Mouse (Mus musculus) liver, embryonic 16.5 days (tissue): ENCODE measurements around the gene Pcid2. TPM values are rescaled to one million over a fixed set of nuclear protein-coding genes. Genes with fewer than 3 reads are reported as not detected.
"Not testable (repeated sequence)": the region's sequence is repeated elsewhere in the genome, so short reads cannot be mapped to it uniquely, and the experiment has no call there.

ENCODE experiments used
- ATAC-seq: fragments of 200-750 bp; cut with Nextera tagmentation; 2 replicates; pipeline ENCODE4 v1.8.0; 2017; ENCODE audit warnings: low read depth, mild to moderate bottlenecking, moderate number of reproducible peaks, moderate library complexity
- H3K27ac ChIP-seq: fragments of 300-500 bp; sonication (generic); 2 replicates; pipeline ENCODE4 v1.5.1; 2014; ENCODE audit warnings: mild to moderate bottlenecking, low read length
- H3K27me3 ChIP-seq: fragments of 300-500 bp; sonication (generic); 2 replicates; pipeline ENCODE4 v1.6.1; 2014; ENCODE audit warnings: low read depth, low read length, mixed read lengths; ENCODE audit not compliant: control insufficient read depth, insufficient read depth
- H3K36me3 ChIP-seq: fragments of 300-500 bp; sonication (generic); 2 replicates; pipeline ENCODE4 v1.6.1; 2014; ENCODE audit warnings: mild to moderate bottlenecking; ENCODE audit not compliant: control insufficient read depth, insufficient read depth
- H3K4me1 ChIP-seq: fragments of 300-500 bp; sonication (generic); 2 replicates; pipeline ENCODE4 v1.6.1; 2014; ENCODE audit warnings: low read depth, low read length, mixed read lengths; ENCODE audit not compliant: control insufficient read depth
- H3K4me2 ChIP-seq: fragments of 300-500 bp; sonication (generic); 2 replicates; pipeline ENCODE4 v1.6.1; 2014; ENCODE audit warnings: low read depth, low read length, mixed read lengths
- H3K4me3 ChIP-seq: fragments of 300-500 bp; sonication (generic); 2 replicates; pipeline ENCODE4 v1.5.1; 2014; ENCODE audit warnings: low read depth, mild to moderate bottlenecking, low read length
- H3K9ac ChIP-seq: fragments of 300-500 bp; sonication (generic); 2 replicates; pipeline ENCODE4 v1.6.1; 2014; ENCODE audit warnings: low read depth, low read length
- H3K9me3 ChIP-seq: fragments of 300-500 bp; sonication (generic); replicated peaks from 2 replicates; pipeline ENCODE4 v1.6.1; 2016; ENCODE audit warnings: low read length; ENCODE audit not compliant: control insufficient read depth
- WGBS: fragments of 180-500 bp; shearing (Covaris S2); extraction: QIAGEN DNeasy Blood & Tissue Kit; methylation state at CpG from one replicate; pipeline ENCODE4 v1.1.7; 2014; ENCODE audit not compliant: insufficient replicate concordance; 5-methylcytosine and 5-hydroxymethylcytosine counted together
- polyA plus RNA-seq: library from polyadenylated mRNA; unstranded; fragments of >200 nt; fragmentation: Nextera tagmentation; extraction: Ambion mirVana; gene quantifications from 2 replicates; pipeline ENCODE4 v1.2.1, GENCODE M21; 2015

The Pcid2 gene
- polyA plus RNA-seq, 1 experiment from 2014 or later, result 14.3 TPM

DNA sequence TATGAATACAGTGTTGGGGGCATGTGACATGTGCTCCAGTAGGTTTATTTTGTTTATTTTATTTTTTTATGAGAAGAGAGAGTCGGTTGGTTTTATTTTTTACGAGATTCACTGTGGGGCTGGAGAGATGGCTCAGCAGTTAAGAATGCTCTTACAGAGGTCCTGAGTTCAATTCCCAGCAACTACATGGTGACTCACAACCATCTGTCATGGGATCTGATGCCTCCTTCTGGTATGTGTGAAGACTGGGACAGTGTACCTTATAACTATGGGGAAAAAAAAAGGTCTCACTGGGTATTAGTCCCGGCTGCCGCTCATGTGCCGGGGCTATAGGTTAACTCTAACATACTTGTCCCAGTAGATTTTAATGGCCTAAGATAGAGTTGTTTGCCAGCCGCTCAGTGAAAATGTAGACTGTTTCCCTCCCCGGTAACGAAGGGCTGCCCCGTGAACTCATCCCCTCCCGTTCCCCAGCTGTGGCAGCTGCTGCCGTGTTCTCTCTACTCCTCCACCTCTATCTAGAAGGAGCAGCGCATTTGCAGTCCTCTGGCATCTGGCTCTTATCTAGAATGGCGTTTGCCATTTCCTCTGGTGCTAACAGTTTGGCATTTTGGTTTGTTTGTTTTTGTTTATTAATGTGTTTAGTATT lies 2.9 kb upstream of the Pcid2 start:
- H3K27ac ChIP-seq, result peak overlapping the region; percentile 98
- H3K9ac ChIP-seq, result peak overlapping the region; percentile 99
- ATAC-seq, result peak; percentile 35
- peaks cover 47% of the 10 kb centered on the region for H3K4me1 ChIP-seq
- peaks cover 6% of the 10 kb centered on the region for H3K36me3 ChIP-seq
- H3K27me3 ChIP-seq, result no peaks in the 10 kb centered on the region
- 33% methylated on average over 13 of the region's 13 CpGs for WGBS
- H3K4me2 ChIP-seq, result peak overlapping the region; percentile 71
- H3K4me3 ChIP-seq, result peak overlapping the region; percentile 98
- no peaks in the 10 kb centered on the region for H3K9me3 ChIP-seq

DNA sequence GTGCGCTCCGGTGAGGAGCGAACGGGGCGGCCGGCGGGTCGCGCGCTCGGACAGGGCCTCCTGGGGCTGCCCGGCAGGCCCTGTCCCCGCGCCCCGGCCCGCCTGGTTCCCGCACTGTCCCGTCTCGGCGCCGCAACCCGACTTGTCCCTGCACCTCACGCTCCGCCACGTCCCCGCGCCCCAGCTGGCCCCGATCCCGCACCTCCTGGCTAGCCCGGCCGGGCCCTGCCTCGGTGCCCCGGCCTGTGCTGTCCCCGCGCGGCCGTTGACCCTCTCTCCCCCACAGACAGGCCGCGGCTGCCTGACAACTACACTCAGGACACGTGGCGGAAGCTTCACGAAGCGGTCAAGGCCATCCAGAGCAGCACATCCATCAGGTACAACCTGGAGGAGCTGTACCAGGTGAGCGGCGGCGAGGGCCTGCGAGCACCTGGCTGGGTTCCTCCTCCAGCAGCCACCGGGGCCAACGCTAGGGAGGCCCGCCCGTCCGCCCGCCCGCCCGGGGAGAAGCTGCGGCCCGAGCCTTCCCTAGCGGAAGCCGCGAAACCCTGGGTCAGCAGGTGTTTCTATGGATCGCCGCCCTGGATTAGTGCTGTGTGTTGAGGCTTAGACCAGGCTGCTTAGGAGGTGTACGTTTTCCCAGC lies 771 bp upstream of the Pcid2 start:
- Histone ChIP-seq H3K4me1 (peaks cover 47% of the 10 kb centered on the region), H3K4me2 (peak overlapping the region; percentile 71), H3K36me3 (peaks cover 6% of the 10 kb centered on the region), H3K27me3 (no peaks in the 10 kb centered on the region), H3K4me3 (peak overlapping the region; percentile 98), H3K27ac (peak overlapping the region; percentile 89), H3K9ac (peak overlapping the region; percentile 99), H3K9me3 (no peaks in the 10 kb centered on the region)
- ATAC-seq, result peak; percentile 30
- under 1% methylated on average over 52 of the region's 63 CpGs for WGBS

DNA sequence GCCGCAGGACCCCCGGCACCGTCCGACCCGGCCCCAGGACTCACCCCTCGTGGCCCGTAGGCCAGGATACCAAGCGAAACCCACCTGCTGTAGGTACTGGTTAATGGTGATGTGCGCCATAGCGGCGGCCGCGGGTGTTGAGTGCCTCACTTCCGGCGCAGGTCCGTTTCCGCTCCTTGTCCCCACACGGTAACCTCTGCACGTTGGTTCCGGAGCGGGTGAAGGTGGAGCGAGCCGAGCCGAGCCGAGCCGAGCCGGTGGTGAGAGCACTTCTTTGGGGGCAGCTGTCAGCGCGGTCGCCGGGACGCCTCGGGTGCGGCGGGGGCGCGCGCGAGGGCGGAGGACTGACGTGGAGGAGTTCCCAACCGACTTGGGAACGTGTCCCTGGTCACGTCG lies 570 bp downstream of the Pcid2 start:
- under 1% methylated on average over 40 of the region's 45 CpGs for WGBS
- H3K4me2 ChIP-seq, result peak overlapping the region; percentile 100
- peak overlapping the region; percentile 95 for H3K27ac ChIP-seq
- peak; percentile 56 for ATAC-seq
- H3K9me3 ChIP-seq, result no peaks in the 10 kb centered on the region
- H3K4me3 ChIP-seq, result peak overlapping the region; percentile 99
- H3K27me3 ChIP-seq, result no peaks in the 10 kb centered on the region
- peak overlapping the region; percentile 96 for H3K9ac ChIP-seq
- H3K36me3 ChIP-seq, result peaks cover 11% of the 10 kb centered on the region
- peaks cover 40% of the 10 kb centered on the region for H3K4me1 ChIP-seq

DNA sequence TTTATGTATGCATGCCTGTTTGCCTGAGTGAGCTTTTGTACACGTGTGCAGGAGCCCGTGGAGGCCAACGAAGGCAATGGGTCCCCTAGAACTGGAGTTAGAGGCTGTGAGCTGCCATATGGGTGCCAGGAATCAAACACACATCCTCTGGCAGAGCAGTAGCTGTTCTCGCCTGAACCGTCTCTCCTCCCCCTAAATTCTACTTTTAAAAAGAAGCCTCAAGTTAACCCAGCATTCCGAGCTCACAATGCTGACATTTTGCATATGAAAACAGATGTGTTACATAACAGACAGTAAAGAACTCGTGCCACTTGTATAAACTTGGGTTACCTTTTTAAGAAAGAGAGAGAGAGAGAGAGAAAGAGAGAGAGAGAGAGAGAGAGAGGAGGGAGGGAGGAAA lies 27.7 kb downstream of the Pcid2 start:
- Histone ChIP-seq H3K4me3 (no peak overlapping the region), H3K9me3 (no peaks in the 10 kb centered on the region), H3K9ac (no peak overlapping the region), H3K36me3 (peaks cover 33% of the 10 kb centered on the region), H3K27ac (no peak overlapping the region), H3K27me3 (no peaks in the 10 kb centered on the region), H3K4me2 (no peak overlapping the region), H3K4me1 (no peaks in the 10 kb centered on the region; the same call in none of the 2 replicates)
- no peak for ATAC-seq
- WGBS, result 75% methylated on average over 7 of the region's 7 CpGs

DNA sequence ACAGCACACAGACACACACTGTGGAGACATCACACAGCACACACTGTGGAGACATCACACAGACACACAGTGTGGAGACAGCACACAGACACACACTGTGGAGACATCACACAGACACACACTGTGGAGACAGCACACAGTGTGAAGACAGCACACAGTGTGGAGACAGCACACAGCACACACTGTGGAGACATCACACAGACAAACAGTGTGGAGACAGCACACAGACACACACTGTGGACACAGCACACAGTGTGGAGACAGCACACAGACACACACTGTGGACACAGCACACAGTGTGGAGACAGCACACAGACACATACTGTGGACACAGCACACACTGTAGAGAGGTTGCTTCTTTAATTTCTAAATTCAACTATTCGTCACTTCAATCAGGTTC lies 29.7 kb downstream of the Pcid2 start:
- not testable (repeated sequence) for H3K4me3 ChIP-seq, H3K4me1 ChIP-seq, H3K27ac ChIP-seq, H3K9me3 ChIP-seq, H3K9ac ChIP-seq, ATAC-seq, H3K27me3 ChIP-seq, H3K4me2 ChIP-seq
- 75% methylated on average over 1 of the region's 1 CpGs for WGBS
- H3K36me3 ChIP-seq, result peaks cover 26% of the 10 kb centered on the region

DNA sequence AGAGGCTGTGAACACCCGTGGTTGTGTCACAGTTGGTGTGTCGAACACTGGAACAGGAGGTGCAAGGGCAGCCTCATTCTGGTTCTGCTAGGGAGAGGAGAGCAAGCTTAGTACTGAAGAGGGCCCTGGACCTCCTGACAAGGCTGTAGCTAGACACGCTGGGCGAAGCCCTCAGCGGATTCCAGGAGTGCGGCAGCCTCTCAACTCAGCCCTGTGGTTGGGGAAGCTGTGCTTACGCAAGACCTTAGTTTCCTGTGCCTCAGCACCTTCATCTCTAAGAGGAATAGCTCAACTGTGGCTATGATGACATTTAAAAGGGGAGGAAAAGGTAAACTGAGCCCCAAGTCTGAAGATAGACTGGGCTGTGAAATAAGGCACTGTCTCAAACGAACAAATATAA lies 30.2 kb downstream of the Pcid2 start:
- peak overlapping the region; percentile 10; the same call in 1 of the 2 replicates for H3K27ac ChIP-seq

DNA sequence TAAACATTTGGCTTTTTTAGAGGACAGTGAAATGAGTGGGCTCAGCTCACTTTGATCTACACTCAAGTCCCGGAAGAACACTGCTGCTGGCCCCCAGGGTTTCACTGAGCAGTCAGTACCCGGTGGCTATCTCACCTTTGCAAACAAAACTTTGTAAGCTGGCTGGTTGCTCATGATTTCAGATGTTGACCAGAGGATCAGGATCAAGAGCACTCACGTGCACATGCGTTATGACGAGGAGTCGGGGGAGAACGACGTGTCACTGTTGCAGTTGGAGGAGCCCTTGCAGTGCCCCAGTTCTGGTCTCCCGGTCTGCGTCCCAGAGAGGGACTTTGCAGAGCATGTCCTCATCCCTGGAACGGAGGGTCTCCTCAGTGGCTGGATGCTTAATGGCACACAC lies 32.0 kb downstream of the Pcid2 start:
- H3K4me2 ChIP-seq, result no peak overlapping the region

More for the DNA sequence above, 30.2 kb downstream of the Pcid2 start:
- Histone ChIP-seq H3K27me3 (no peaks in the 10 kb centered on the region), H3K9me3 (no peaks in the 10 kb centered on the region), H3K4me2 (no peak overlapping the region), H3K36me3 (peaks cover 23% of the 10 kb centered on the region), H3K9ac (no peak overlapping the region), H3K4me1 (no peaks in the 10 kb centered on the region; the same call in none of the 2 replicates), H3K4me3 (no peak overlapping the region)
- WGBS, result 57% methylated on average over 8 of the region's 8 CpGs
- peak; percentile 67 for ATAC-seq

DNA sequence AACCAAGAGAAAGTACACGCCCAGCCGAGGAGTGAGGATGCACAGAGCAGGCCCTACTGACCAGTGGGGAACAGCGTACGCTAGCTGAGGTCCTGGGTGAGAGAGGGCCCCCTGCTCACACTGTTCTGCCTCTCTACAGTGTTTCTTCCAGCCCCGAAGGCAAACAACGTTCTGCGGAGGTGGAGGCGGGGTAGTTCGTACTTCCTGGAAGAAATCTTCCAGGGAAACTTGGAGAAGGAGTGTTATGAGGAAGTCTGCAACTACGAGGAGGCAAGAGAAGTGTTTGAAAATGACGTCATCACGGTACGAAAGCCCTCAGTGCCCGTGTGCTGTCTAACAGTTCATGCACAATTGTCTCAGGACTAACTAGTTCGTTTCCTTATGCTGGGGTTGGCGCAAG lies 42.1 kb downstream of the Pcid2 start:
- H3K9me3 ChIP-seq, result no peaks in the 10 kb centered on the region
- no peak overlapping the region for H3K4me3 ChIP-seq
- H3K4me2 ChIP-seq, result no peak overlapping the region
- H3K4me1 ChIP-seq, result peaks cover 3% of the 10 kb centered on the region; the same call in 1 of the 2 replicates
- no peak overlapping the region for H3K27ac ChIP-seq
- no peak for ATAC-seq
- H3K36me3 ChIP-seq, result no peaks in the 10 kb centered on the region
- H3K27me3 ChIP-seq, result no peaks in the 10 kb centered on the region
- 53% methylated on average over 16 of the region's 16 CpGs for WGBS
- no peak overlapping the region for H3K9ac ChIP-seq

More for the DNA sequence above, 32.0 kb downstream of the Pcid2 start:
- no peaks in the 10 kb centered on the region; the same call in none of the 2 replicates for H3K4me1 ChIP-seq
- H3K27ac ChIP-seq, result no peak overlapping the region
- H3K4me3 ChIP-seq, result no peak overlapping the region
- no peak for ATAC-seq
- H3K9me3 ChIP-seq, result no peaks in the 10 kb centered on the region
- H3K9ac ChIP-seq, result no peak overlapping the region
- no peaks in the 10 kb centered on the region for H3K27me3 ChIP-seq
- 76% methylated on average over 11 of the region's 11 CpGs for WGBS
- H3K36me3 ChIP-seq, result peaks cover 10% of the 10 kb centered on the region
